Mouse (Mus musculus): ENCODE data around the gene Dnajb14. TPM values are rescaled to one million over a fixed set of nuclear protein-coding genes. Genes with fewer than 3 reads are reported as not detected.
"Not testable (repeated sequence)": the region's sequence is repeated elsewhere in the genome, so short reads cannot be mapped to it uniquely, and the experiment has no call there.

The Dnajb14 gene
- total RNA-seq, 2 experiments from 2014 or later, result 21.0 to 23.1 TPM

- peak in 1 of 2 experiments; percentile 11 for DNase-seq (ENCODE audit: low spot score in 2 of 2)
These were observed 84.3 kb downstream of the Dnajb14 start for GRCm38 (mm10) chr3:137951819-137952218.

GRCm38 (mm10) chr3:137952225-137952913 lies 84.9 kb downstream of the Dnajb14 start:
- DNase-seq (ENCODE audit: low spot score in 2 of 2), result peak in 1 of 2 experiments; percentile 36

- DNase-seq (ENCODE audit: low spot score in 2 of 2), result no peak
These were observed 85.7 kb downstream of the Dnajb14 start for GRCm38 (mm10) chr3:137952914-137953880.

- no peak for DNase-seq (ENCODE audit: low spot score in 2 of 2)
These were observed 86.9 kb downstream of the Dnajb14 start for GRCm38 (mm10) chr3:137954256-137954916.

- DNase-seq (ENCODE audit: low spot score in 2 of 2), result no peak
These were observed 88.1 kb downstream of the Dnajb14 start for GRCm38 (mm10) chr3:137955560-137956081.

- no peak for DNase-seq (ENCODE audit: low spot score in 2 of 2)
These were observed 90.4 kb downstream of the Dnajb14 start for GRCm38 (mm10) chr3:137957864-137958263.

- DNase-seq (ENCODE audit: low spot score in 2 of 2), result no peak
These were observed 90.9 kb downstream of the Dnajb14 start for GRCm38 (mm10) chr3:137958352-137958751.

GRCm38 (mm10) chr3:137959456-137959855 lies 92.0 kb downstream of the Dnajb14 start:
- no peak for DNase-seq (ENCODE audit: low spot score in 2 of 2)

- DNase-seq (ENCODE audit: low spot score in 2 of 2), result no peak
These were observed 94.4 kb downstream of the Dnajb14 start for GRCm38 (mm10) chr3:137961736-137962385.

GRCm38 (mm10) chr3:137963508-137963907 lies 96.0 kb downstream of the Dnajb14 start:
- DNase-seq (ENCODE audit: low spot score in 2 of 2), result no peak

- DNase-seq (ENCODE audit: low spot score in 2 of 2), result not testable (repeated sequence)
These were observed 96.5 kb downstream of the Dnajb14 start for GRCm38 (mm10) chr3:137964014-137964413.

Other genes with a start within 250 kb of the Dnajb14 start
- 1 to 10 TPM in 1 of 2 experiments, under 1 TPM in 1; 0.70 to 1.1 TPM for gene Ddit4l, start 246.1 kb upstream of the Dnajb14 start, total RNA-seq (2021)
- not detected for gene Gm21962, start 196.2 kb upstream of the Dnajb14 start, total RNA-seq (2021)
- gene H2afz, start 3.2 kb upstream of the Dnajb14 start, total RNA-seq (2021), result 100 to 1,000 TPM; 111 to 146 TPM
- gene Lamtor3, start 50.8 kb downstream of the Dnajb14 start, total RNA-seq (2021), result 10 to 100 TPM; 74.2 to 79.0 TPM
- gene Dapp1, start 113.9 kb downstream of the Dnajb14 start, total RNA-seq (2021), result 1 to 10 TPM; 2.9 to 4.5 TPM
- under 1 TPM; 0.07 to 0.10 TPM for gene 1110002E22Rik, start 197.4 kb downstream of the Dnajb14 start, total RNA-seq (2021)
- not detected for gene Gm5105, start 199.7 kb downstream of the Dnajb14 start, total RNA-seq (2021)